8 mouse cellular contexts compared by ENCODE assay signal in the genomic region with DNA sequence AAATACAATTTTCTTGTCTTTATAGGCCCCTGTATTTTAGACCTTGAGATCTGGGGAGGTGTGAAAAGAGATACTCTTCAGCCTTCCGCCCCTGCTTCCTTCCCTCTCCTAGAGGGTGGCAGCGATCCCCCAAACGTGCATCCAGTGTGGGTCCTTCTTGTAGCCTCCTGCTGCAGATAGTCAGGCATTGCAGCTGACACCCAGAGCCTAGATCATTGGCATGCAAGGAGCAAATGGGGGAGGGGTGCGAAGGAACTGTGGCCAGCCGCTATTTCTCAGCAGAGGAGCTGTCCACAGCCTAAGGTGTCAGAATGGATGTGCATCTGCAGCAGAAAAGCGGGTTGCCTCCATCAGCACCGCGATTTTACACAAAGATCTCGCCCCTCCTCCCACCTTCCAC.
DNase-seq lines count a peak whose midpoint lies in the region; ATAC-seq and TF ChIP-seq lines count a peak whose summit lies in the region.

No protein-coding gene starts in this region.

- intact Hi-C loops in heart, adult 2 months (cut with DNase I) = no loop called here

- no peaks in the 10 kb centered on the region for H3K27me3 ChIP-seq in heart, adult 2 months (ENCODE audit: control insufficient read depth, insufficient read depth, low read length)
- no peaks in the 10 kb centered on the region for H3K27me3 ChIP-seq in heart, embryonic 15.5 days
- H3K27me3 ChIP-seq in midbrain, embryonic 10.5 days (ENCODE audit: low read depth, poor library complexity, severe bottlenecking) = no peaks in the 10 kb centered on the region

- no peak overlapping the region for H3K9ac ChIP-seq in heart, adult 2 months (ENCODE audit: low read depth, low read length)
- H3K9ac ChIP-seq in heart, embryonic 15.5 days = no peak overlapping the region

- H3K79me2 ChIP-seq in heart, adult 2 months (replicated peaks; ENCODE audit: control insufficient read depth, insufficient read depth, low read length) = no peaks in the 10 kb centered on the region

- H3K27ac ChIP-seq in heart, adult 2 months = no peak overlapping the region
- no peak overlapping the region for H3K27ac ChIP-seq in heart, embryonic 15.5 days
- peak overlapping the region; percentile 59 for H3K27ac ChIP-seq in midbrain, embryonic 10.5 days (replicated peaks)

- no peak for TF ChIP-seq EP300 in heart, adult 2 months (IDR thresholded peaks at IDR 0.05; ENCODE audit: insufficient read depth, low read depth, low read length)

- peak; percentile 33 for TF ChIP-seq CTCF in heart, adult 2 months (IDR thresholded peaks at IDR 0.05)
- TF ChIP-seq CTCF in brain, embryonic 14.5 days (IDR thresholded peaks at IDR 0.05; ENCODE audit: borderline replicate concordance, extremely low read depth, insufficient read depth, insufficient read length) = peak; percentile 35; the same call in 1 of the 2 replicates

- 4% methylated on average over 9 of the region's 9 CpGs for WGBS in heart, adult 2 months
- WGBS in heart, embryonic 15.5 days = 4% methylated on average over 9 of the region's 9 CpGs
- 7% methylated on average over 9 of the region's 9 CpGs for WGBS in midbrain, embryonic 10.5 days

- no peaks in the 10 kb centered on the region for H3K9me3 ChIP-seq in heart, embryonic 15.5 days (replicated peaks)
- H3K9me3 ChIP-seq in midbrain, embryonic 10.5 days (replicated peaks) = no peaks in the 10 kb centered on the region

- no peak for ATAC-seq in heart, embryonic 15.5 days (replicated peaks; ENCODE audit: insufficient number of reproducible peaks, insufficient read depth, low FRiP score, low read depth)
- no peak for ATAC-seq in CD4-positive, CD25-positive, alpha-beta regulatory T cell, adult 4 months

- peak; percentile 21 to 24 for DNase-seq in heart, adult 2 months
- no peak for DNase-seq in heart, adult 11 months
- DNase-seq in brain, embryonic 14.5 days (ENCODE audit: low read depth) = peak; percentile 91
- DNase-seq in midbrain, embryonic 10.5 days (ENCODE audit: low spot score) = peak; percentile 70
- DNase-seq in spleen, adult 18-20 months = no peak
- DNase-seq in MN1 (ENCODE audit: low spot score) = no peak

- no peaks in the 10 kb centered on the region for H3K4me1 ChIP-seq in heart, adult 2 months (ENCODE audit: control insufficient read depth, insufficient read depth, low read length)
- peaks cover 4% of the 10 kb centered on the region for H3K4me1 ChIP-seq in heart, embryonic 15.5 days (replicated peaks)
- peaks cover 29% of the 10 kb centered on the region for H3K4me1 ChIP-seq in midbrain, embryonic 10.5 days

- H3K36me3 ChIP-seq in heart, adult 2 months (ENCODE audit: control insufficient read depth, insufficient read depth, low read length) = no peaks in the 10 kb centered on the region
- H3K36me3 ChIP-seq in heart, embryonic 15.5 days = no peaks in the 10 kb centered on the region
- H3K36me3 ChIP-seq in midbrain, embryonic 10.5 days = no peaks in the 10 kb centered on the region

- no peak overlapping the region for H3K4me3 ChIP-seq in heart, adult 2 months
- no peak overlapping the region for H3K4me3 ChIP-seq in heart, embryonic 15.5 days
- peak overlapping the region; percentile 29; the same call in 1 of the 2 replicates for H3K4me3 ChIP-seq in midbrain, embryonic 10.5 days

- H3K4me2 ChIP-seq in heart, embryonic 15.5 days = peak overlapping the region; percentile 44

- TF ChIP-seq POLR2A in heart, adult 2 months (IDR thresholded peaks at IDR 0.05; ENCODE audit: insufficient read depth, low read depth, low read length) = no peak
- TF ChIP-seq POLR2A in brain, embryonic 14.5 days (IDR thresholded peaks at IDR 0.05; ENCODE audit: borderline replicate concordance, extremely low read depth, insufficient read depth, insufficient read length, poor library complexity, severe bottlenecking) = no peak

Comparison
In these comparisons a context has a peak if more than half of its experiments do, and no peak if none do; other contexts are left out.
1. DNase-seq: peak in heart, adult 2 months (2 of 2), brain, embryonic 14.5 days (single experiment) and midbrain, embryonic 10.5 days (single experiment); none in heart, adult 11 months (single experiment), spleen, adult 18-20 months (0 of 2) and MN1 (single experiment).